Mouse (Mus musculus): ENCODE data around the gene Adamts13.

DNA sequence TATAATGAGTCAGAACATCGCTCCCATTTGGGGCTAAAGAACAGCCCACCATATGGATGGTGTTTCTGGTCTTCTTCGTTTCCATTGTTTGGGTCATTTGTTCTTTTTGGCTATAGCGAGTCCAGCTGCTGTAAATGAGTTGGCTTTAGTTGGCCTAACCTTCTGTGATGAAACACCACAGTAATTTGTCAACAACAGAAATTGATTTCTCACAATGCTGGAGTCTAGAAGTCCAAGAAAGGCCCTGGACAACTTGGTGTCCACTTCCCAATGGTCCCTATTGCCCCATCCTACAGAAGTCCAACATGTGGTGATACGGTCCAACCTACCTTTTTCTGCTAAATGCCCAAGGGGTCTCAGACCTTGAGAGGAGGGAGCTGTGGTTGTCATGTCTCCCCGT is 11.4 kb downstream of the Adamts13 start:
- TF ChIP-seq POLR2A (IDR thresholded peaks at IDR 0.05; ENCODE audit: borderline replicate concordance, extremely low read depth, low read depth, low read length) (no peak), CTCF (IDR thresholded peaks at IDR 0.05; ENCODE audit: insufficient read depth, low read length) (no peak)
